Mouse (Mus musculus) splenic B cell, adult 2 months (primary cell): Measurements from ENCODE around the gene Nfib.

ENCODE experiments used
- DNase-seq: peaks from one replicate; pipeline ENCODE4 v3.0.0-alpha.2; 2011; ENCODE audit warnings: low read depth, low spot score
- H3K27me3 ChIP-seq: 2 replicates; pipeline ENCODE4 v1.6.1; 2012; ENCODE audit warnings: mild to moderate bottlenecking, low read length, moderate library complexity, mixed read lengths; ENCODE audit not compliant: control insufficient read depth, poor library complexity, insufficient read depth, severe bottlenecking
- H3K36me3 ChIP-seq: 2 replicates; pipeline ENCODE4 v1.6.1; 2012; ENCODE audit warnings: mild to moderate bottlenecking, low read length, moderate library complexity, mixed read lengths; ENCODE audit not compliant: control insufficient read depth, poor library complexity, insufficient read depth, severe bottlenecking

The Nfib gene

DNA sequence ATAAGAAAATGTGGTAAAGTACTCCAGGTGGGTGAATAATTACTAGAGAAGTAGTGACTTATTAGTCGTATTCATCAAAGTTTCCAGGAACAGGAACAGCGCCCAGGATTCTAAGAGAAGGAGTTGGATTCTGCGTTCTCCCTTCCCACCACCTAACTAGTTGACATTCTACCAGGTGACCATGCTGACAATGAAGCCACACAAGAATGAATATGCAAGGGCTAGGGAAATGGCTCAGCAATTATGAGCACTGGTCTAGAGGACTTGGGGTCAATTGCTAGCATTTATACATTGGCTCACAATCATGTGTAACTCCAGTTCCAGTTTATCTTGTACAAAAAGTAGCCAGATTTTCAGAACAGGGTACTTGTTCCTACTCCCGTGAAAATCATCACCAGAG is 334.1 kb downstream of the Nfib start:
- H3K36me3 ChIP-seq: no peaks in the 10 kb centered on the region
- H3K27me3 ChIP-seq: no peaks in the 10 kb centered on the region
- no peak for DNase-seq

DNA sequence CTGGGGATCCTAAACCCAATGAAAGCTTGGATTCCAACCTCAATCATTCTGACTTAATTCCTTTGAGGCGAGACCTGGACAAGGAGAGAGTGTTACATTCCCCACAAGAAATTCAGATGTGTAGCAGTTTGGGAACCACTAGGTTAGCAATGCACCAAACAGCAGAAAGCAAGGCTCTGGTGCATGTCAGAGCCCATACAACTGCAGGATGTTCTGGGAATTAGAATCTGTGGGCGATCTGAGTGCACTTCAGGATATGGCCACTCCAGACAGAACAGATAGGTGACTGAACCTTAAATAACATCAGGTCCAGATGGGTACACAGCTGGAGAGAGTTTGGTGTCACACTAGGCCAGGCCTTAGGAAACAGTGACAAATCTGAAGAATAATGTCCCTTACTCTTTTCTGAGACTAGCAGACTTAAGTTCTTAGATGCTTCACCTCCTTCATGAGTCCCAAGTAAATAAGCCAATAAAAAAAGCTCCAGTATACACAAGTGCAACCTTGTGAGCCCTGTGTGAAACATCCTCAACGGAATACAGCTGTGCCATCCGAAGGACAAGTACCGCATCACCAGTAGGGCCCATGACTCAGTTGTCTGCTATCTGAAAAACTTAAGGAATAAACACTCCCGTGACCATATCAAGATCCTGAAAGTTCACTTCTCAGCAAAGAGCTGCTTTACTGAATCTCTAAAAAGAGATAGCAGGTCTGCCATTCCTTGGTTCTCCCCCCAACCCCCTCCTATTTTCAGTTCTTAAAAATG is 336.4 kb downstream of the Nfib start:
- Histone ChIP-seq H3K36me3 (no peaks in the 10 kb centered on the region), H3K27me3 (no peaks in the 10 kb centered on the region)
- no peak for DNase-seq

DNA sequence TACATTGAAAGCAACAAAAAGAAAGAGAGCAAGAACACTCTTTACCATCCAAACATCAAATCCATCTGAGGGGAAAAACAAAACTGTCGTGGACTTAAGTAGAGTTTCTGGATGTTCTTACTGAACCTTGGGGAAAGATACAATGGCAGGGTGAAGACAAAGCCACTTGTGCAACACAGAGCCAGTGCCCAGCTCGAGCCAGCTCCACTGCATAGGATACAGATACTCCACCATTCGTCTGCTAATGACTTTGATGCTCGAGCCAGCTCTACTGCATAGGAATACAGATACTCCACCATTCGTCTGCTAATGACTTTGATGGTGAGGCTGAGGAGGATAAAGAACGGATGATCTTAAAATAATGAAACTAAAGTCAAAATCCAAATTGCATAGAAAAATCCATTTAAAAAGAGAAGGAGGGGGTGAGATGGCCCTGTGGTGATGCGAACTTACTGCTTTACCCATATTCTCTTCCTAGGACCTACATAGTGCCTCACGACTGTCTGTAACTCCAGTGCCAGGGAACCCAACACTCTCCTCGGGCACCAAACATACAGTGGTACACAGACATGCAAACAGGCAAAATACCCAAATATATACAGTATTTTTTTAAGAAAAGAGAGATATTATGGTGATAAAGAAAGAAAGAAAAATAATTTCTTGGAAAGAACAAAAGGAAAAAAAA is 337.3 kb downstream of the Nfib start:
- Histone ChIP-seq H3K27me3 (no peaks in the 10 kb centered on the region), H3K36me3 (no peaks in the 10 kb centered on the region)
- DNase-seq: no peak

DNA sequence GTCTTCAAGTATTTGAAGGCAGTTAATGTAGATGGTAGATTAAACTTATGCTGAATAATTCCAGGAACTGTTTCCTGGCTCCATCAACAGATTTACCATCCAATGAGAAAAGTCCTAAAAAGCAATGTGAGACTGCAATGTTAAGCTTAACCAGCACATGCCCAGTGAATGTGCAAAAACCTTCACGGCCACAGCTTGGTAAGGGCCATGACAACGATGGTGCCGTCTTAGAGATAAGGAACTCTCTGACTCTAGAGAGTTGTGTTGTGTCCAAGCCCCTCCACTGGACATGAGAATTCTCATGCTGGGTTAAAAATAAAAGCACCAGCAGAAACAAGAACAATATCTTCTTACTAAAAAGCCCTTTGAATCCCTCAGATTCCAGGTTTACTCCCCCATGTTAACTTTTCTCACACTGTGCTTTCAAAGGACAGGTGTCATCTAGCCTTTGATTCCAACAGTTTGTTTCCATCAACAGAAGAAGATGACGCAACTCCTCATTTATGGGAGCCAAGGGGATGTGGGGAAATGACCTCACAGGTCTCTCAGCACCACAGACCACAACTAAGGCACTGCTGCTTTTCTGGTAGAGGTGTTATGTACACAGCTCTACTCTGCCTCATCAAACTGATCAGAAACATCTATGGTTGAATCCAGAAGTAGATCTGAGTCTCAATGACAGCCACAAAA is 340.7 kb downstream of the Nfib start:
- no peaks in the 10 kb centered on the region for H3K36me3 ChIP-seq
- no peak for DNase-seq
- H3K27me3 ChIP-seq: no peaks in the 10 kb centered on the region

DNA sequence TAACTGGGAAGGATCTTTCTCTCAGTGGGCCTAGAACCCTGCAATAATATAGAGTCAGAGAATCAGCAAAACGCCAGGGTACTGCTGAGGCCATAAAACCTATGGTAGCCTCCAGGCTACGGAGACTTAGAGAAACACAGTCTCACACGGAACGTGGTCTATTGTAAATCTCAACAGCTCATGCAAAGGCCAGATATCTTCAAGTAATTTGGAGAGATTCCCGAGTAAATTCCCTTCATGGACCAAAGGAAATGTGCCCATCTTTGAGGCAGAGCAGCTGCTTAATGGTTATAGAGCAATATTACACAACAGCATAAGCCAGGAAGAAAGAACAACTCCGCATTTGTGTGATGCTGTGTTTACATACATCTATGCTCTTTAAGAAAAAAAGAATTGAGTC is 341.6 kb downstream of the Nfib start:
- no peaks in the 10 kb centered on the region for H3K36me3 ChIP-seq
- H3K27me3 ChIP-seq: no peaks in the 10 kb centered on the region
- DNase-seq: no peak

DNA sequence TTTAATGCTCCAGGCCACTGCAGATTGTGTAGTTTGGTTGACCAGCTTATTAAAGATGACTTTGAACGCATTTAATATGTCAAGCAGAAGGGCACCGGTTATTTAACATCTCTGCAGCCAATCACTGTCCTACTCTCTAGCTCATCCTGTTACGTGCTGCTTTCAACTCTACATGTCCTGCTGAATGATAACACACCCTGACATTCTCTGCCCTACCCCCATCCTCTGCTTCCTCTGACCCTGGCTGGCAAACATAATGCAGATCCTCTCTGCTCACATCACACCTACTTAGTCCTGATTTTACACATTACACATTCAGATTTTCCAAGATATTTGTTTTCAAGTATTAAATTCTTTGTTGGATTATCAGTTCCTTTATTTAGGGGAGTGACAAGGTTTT is 343.3 kb downstream of the Nfib start:
- Histone ChIP-seq H3K36me3 (no peaks in the 10 kb centered on the region), H3K27me3 (no peaks in the 10 kb centered on the region)
- no peak for DNase-seq

DNA sequence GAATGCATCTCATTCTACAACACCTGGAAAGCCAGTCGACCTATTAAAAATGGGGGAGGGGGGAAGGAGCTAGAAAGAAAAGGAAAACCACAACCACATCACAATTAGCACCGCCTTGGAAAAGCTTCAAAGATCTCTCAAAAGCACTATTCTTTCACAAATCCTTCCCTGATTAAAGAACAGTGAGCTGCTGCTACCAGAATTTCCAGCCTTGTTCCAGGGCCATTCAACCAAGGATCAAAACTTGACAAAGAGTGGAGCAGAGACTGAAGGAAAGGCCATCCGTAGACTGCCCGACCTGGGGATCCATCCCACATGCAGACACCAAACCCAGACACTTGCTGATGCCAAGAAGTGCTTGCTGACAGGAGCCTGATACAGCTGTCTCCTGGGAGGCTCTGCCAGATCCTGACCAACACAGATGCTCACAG is 345.5 kb downstream of the Nfib start:
- Histone ChIP-seq H3K36me3 (no peaks in the 10 kb centered on the region), H3K27me3 (no peaks in the 10 kb centered on the region)
- no peak for DNase-seq

DNA sequence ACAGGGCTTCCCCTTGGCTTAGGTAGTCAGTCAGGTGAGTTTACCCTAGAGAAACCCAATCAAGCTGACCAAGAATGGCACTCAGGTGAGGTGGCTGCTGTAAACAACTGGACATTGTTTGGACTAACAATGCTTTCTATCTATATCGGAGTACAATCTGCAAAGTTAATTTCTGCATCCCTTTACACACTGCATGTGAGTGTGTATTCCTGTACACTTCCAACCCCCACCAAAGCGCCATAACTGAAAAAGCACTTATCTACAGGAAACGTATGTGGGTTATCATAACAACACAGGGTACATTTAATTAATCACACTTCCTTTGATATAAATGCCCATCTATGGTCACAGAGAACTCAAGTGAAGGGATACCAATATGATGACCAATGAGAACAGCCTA is 346.4 kb downstream of the Nfib start:
- Histone ChIP-seq H3K27me3 (no peaks in the 10 kb centered on the region), H3K36me3 (no peaks in the 10 kb centered on the region)
- DNase-seq: no peak

DNA sequence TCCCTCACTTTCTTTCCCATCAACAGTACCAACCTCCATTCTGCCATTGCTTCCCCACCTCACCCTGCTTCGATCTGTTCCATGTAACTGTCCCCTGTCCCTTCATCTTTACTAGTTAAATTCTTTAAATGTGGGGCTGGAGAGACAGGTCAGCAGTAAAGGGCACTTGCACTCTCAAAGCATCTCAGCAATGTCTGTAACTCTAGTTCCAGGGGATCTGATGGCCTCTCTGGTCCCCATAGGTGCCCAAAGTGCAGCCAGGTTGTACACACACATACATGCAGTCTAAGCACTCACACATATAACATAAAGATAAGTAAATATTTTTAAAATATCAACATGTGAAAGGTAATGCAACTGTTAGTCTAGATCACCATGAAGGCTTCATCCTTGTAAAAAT is 356.5 kb downstream of the Nfib start:
- Histone ChIP-seq H3K27me3 (no peaks in the 10 kb centered on the region), H3K36me3 (no peaks in the 10 kb centered on the region)
- no peak for DNase-seq

DNA sequence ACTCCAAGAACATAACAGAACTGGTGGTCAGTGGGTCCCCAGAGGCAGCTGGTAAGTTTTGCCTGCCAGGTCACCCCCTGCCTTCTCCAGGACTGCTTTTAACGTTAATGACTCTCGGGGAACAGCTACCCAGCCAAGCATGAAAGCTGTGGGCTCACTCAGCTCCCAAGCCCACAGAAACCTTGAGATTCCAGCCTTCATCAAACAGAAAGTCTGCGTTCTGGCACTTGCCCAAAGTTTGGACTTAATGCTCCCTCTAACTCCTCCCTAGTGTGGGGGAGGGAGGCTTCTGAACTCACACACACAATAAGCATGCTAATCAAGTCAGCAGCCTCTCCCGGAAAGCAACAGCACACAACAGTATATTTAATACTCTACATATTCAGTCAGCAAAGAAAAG is 360.8 kb downstream of the Nfib start:
- Histone ChIP-seq H3K36me3 (no peaks in the 10 kb centered on the region), H3K27me3 (no peaks in the 10 kb centered on the region)
- no peak for DNase-seq

DNA sequence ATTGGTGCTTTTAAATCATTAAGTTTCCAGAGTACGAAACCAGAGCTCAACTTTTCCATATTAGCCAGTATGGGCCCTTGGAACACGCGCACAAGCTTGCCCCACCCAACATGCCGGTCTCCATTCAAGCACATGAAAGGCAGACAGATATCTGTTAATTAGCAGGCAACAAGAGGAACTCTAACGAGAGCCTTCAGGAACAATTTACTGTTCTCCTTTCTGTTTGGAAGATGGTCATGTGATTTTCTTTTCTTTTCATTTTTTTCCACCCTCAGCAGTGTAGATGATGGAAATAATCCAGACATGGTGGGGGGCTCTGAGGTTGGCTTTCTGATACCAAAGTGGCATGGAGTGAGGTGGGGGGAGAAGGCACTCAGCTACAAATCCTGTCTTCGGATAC is 361.3 kb downstream of the Nfib start:
- H3K36me3 ChIP-seq: no peaks in the 10 kb centered on the region
- no peak for DNase-seq

DNA sequence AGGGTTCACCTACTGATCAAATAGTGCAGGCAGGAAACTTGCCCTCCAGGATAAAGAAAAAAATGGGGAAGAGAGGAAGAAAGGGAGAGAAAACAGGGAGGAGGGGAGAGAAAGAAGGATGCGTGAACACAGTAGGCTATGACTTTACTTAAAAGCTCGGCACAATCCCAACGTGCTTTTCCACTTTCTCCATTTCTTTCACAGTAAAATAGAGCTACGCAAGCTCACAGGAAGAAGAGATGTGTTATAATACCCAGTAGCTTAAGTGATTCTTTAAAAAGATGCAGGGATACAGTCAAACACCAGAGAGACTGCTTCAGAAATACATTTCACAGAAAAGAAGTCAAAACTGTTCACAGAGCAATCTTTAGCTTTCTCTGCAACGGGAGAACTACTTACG is 366.6 kb downstream of the Nfib start:
- Histone ChIP-seq H3K27me3 (no peaks in the 10 kb centered on the region), H3K36me3 (no peaks in the 10 kb centered on the region)
- DNase-seq: no peak

More for the DNA sequence above, 361.3 kb downstream of the Nfib start:
- no peaks in the 10 kb centered on the region for H3K27me3 ChIP-seq

DNA sequence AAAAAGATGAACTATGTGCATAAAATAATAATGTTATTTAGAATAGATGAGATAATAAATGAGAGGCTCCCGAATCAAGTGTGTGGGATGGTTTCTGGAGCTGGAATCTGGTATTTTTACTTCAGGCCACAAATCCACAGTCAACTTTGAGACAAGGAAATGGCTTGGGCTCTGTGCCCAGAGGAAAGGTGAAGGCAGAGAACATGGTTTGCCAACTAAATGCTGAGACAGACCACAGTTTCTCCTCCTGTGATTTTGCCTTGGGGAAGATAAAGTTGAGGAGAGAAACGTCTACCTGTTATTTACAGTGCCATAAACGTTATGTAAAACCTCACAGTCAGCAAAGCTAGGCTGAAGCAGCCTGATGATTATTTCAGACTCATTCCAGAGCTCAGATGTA is 367.1 kb downstream of the Nfib start:
- H3K36me3 ChIP-seq: no peaks in the 10 kb centered on the region
- DNase-seq: no peak
- H3K27me3 ChIP-seq: no peaks in the 10 kb centered on the region

DNA sequence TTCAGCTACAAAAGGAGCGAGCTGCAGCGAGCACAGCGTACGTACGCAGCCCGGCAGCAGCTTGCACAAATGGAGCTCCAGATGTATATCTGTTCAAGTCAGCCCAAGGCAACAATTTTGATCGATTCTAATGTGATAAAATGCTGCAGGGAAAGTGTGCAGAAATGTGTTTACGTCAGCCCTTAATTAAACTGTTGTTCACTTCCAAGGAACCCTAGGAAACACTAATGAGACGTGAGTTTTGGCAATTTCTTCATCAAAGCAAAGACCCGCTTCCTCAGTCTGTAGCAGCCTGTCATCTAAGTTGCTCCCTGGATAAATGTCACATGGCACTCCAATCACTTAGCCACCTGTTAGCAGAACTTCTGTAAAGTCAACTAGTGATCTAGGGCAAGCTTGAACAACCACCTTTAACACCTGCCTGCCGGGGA is 368.6 kb downstream of the Nfib start:
- no peak for DNase-seq
- Histone ChIP-seq H3K27me3 (no peaks in the 10 kb centered on the region), H3K36me3 (no peaks in the 10 kb centered on the region)

DNA sequence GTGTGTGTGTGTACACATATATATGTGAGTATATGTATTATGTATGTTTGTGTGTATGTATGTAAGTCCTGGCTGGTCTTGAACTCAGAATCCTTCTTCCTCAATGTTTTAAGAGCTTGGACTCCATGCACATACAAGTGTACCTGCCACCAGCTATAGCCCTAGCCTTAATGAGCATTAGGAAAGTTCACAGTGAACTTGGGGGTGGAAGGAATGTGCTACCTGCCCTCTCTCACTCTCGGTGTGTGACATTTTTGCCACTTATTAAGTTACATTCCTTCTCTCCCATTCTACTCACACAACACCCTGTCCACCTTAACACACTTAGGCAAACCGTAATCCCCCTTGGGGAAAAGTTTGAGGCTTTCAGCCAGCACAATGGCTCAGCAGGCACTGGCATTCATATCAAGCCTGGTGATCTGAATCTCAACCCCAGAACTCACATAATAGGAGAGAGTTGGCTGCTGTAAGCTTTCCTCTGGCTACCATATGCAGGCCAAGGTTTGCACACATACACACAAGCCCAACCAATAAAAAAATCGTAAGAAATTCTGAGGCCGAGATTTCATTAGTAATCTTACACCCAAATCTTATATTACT is 370.2 kb downstream of the Nfib start:
- no peak for DNase-seq
- Histone ChIP-seq H3K27me3 (no peaks in the 10 kb centered on the region), H3K36me3 (no peaks in the 10 kb centered on the region)
